Mouse (Mus musculus) lung, postnatal 14 days (tissue): Measurements from ENCODE around the gene Krt12.

ENCODE experiments used
- DNase-seq: peaks from one replicate; pipeline ENCODE4 v3.0.0; 2021

Gene Krt12

GRCm38 (mm10) chr11:99396661-99397060, 25.4 kb downstream of the Krt12 start:
- DNase-seq = no peak

- DNase-seq = no peak
Observed at GRCm38 (mm10) chr11:99396034-99396433, 26.0 kb downstream of the Krt12 start.

GRCm38 (mm10) chr11:99392492-99392891, 29.6 kb downstream of the Krt12 start:
- no peak for DNase-seq

GRCm38 (mm10) chr11:99391375-99391774, 30.7 kb downstream of the Krt12 start:
- no peak for DNase-seq

- no peak for DNase-seq
Observed at GRCm38 (mm10) chr11:99390866-99391265, 31.2 kb downstream of the Krt12 start.

- DNase-seq = no peak
Observed at GRCm38 (mm10) chr11:99389264-99389663, 32.8 kb downstream of the Krt12 start, which contains the start of gene Krt10. TSS of gene Krt10 (minus strand) at chr11:99389364.

- no peak for DNase-seq
Observed at GRCm38 (mm10) chr11:99388661-99389060, 33.4 kb downstream of the Krt12 start.

- peak; percentile 90 for DNase-seq
Observed at GRCm38 (mm10) chr11:99385813-99386721, 36.0 kb downstream of the Krt12 start.

- DNase-seq = peak; percentile 80
Observed at GRCm38 (mm10) chr11:99379568-99379967, 42.5 kb downstream of the Krt12 start.

GRCm38 (mm10) chr11:99374803-99375202, 47.3 kb downstream of the Krt12 start, which contains the start of gene Krt28:
TSS of gene Krt28 (minus strand) at chr11:99374903.
- no peak for DNase-seq

- DNase-seq = no peak
Observed at GRCm38 (mm10) chr11:99369853-99370451, 52.1 kb downstream of the Krt12 start.

GRCm38 (mm10) chr11:99369229-99369628, 52.8 kb downstream of the Krt12 start:
- DNase-seq = peak; percentile 7

GRCm38 (mm10) chr11:99366791-99367190, 55.3 kb downstream of the Krt12 start:
- peak; percentile 22 for DNase-seq
